Mouse (Mus musculus) limb, embryonic 14.5 days (tissue): Measurements from ENCODE around the gene Adgre1. TPM values are rescaled to one million over a fixed set of nuclear protein-coding genes. Genes with fewer than 3 reads are reported as not detected.

Experiments used
- ATAC-seq: fragments of 200-750 bp; cut with Nextera tagmentation; 2 replicates; pipeline ENCODE4 v1.8.0; 2017; ENCODE audit warnings: low read depth, moderate number of reproducible peaks, moderate TSS enrichment; ENCODE audit not compliant: low FRiP score
- DNase-seq: peaks from one replicate; pipeline ENCODE4 v3.0.0-alpha.2; 2015; ENCODE audit warnings: low spot score
- H3K27ac ChIP-seq: fragments of 300-500 bp; sonication (generic); replicated peaks from 2 replicates; pipeline ENCODE4 v1.5.1; 2014; ENCODE audit warnings: low read depth, mild to moderate bottlenecking, low read length, moderate library complexity, mixed read lengths
- H3K27me3 ChIP-seq: fragments of 300-500 bp; sonication (generic); 2 replicates; pipeline ENCODE4 v1.6.1; 2014; ENCODE audit warnings: low read length, mixed read lengths; ENCODE audit not compliant: control insufficient read depth, insufficient read depth
- H3K36me3 ChIP-seq: fragments of 300-500 bp; sonication (generic); 2 replicates; pipeline ENCODE4 v1.6.1; 2014; ENCODE audit warnings: mild to moderate bottlenecking, low read length, moderate library complexity, mixed read lengths; ENCODE audit not compliant: control insufficient read depth, insufficient read depth
- H3K4me1 ChIP-seq: fragments of 300-500 bp; sonication (generic); 2 replicates; pipeline ENCODE4 v1.6.1; 2014; ENCODE audit warnings: antibody characterized with exemption, low read length, mixed read lengths; ENCODE audit not compliant: control insufficient read depth, insufficient read depth
- H3K4me2 ChIP-seq: fragments of 300-500 bp; sonication (generic); replicated peaks from 2 replicates; pipeline ENCODE4 v1.6.1; 2014; ENCODE audit warnings: low read depth, mild to moderate bottlenecking, low read length, moderate library complexity; ENCODE audit not compliant: severe bottlenecking
- H3K4me3 ChIP-seq: fragments of 300-500 bp; sonication (generic); replicated peaks from 2 replicates; pipeline ENCODE4 v1.5.1; 2014; ENCODE audit warnings: low read length
- H3K9ac ChIP-seq: fragments of 300-500 bp; sonication (generic); 2 replicates; pipeline ENCODE4 v1.6.1; 2014; ENCODE audit warnings: mild to moderate bottlenecking, low read depth, low read length, moderate library complexity; ENCODE audit not compliant: severe bottlenecking
- H3K9me3 ChIP-seq: fragments of 300-500 bp; sonication (generic); 2 replicates; pipeline ENCODE4 v1.6.1; 2016; ENCODE audit warnings: low read length; ENCODE audit not compliant: control insufficient read depth
- POLR2A ChIP-seq: fragments of 200-500 bp; IDR thresholded peaks from 2 replicates; pipeline ENCODE4 v1.8.0; 2012; ENCODE audit warnings: inconsistent platforms, mild to moderate bottlenecking, moderate library complexity, borderline replicate concordance; ENCODE audit not compliant: insufficient read depth, insufficient read length; ENCODE audit errors: extremely low read depth
- WGBS: fragments of 180-500 bp; shearing (Covaris S2); extraction: QIAGEN DNeasy Blood & Tissue Kit; methylation state at CpG from one replicate; pipeline ENCODE4 v1.1.7; 2014; 5-methylcytosine and 5-hydroxymethylcytosine counted together
- polyA plus RNA-seq, 2 experiments: library from polyadenylated mRNA; depleted of rRNA in 1 of 2; stranded (reverse) in 1 of 2; unstranded in 1 of 2; fragments of >200 nt; fragmentation: Nextera tagmentation in 1 of 2; extraction: Ambion mirVana in 1 of 2; gene quantifications; 2 replicates each; pipeline versions ENCODE4 v1.2.1 to v1.2.3; 2012 to 2014

Adgre1 gene
- polyA plus RNA-seq (2012; rRNA removed) (7.5 and 7.8 TPM in 2 replicates), polyA plus RNA-seq (2014; fragmentation: Nextera tagmentation; extraction: Ambion mirVana) (10.1 and 10.8 TPM in 2 replicates)

GRCm38 (mm10) chr17:57358441-57358840, at the start of gene Adgre1:
Adgre1 (plus strand) TSS chr17:57358691.
- Histone ChIP-seq H3K27ac (no peak within 1 kb of the TSS), H3K4me3 (no peak within 1 kb of the TSS), H3K9ac (no peak within 1 kb of the TSS), H3K36me3 (no peaks in the 10 kb centered on the region), H3K4me1 (no peaks in the 10 kb centered on the region), H3K4me2 (no peak within 1 kb of the TSS), H3K27me3 (no peaks in the 10 kb centered on the region), H3K9me3 (no peaks in the 10 kb centered on the region)
- ATAC-seq (no peak), DNase-seq (no peak)
- WGBS: 37% methylated on average over 1 of the region's 1 CpGs
- no peak for TF ChIP-seq POLR2A

- Histone ChIP-seq H3K27ac (no peak overlapping the region), H3K4me3 (no peak overlapping the region), H3K9me3 (no peaks in the 10 kb centered on the region), H3K36me3 (no peaks in the 10 kb centered on the region), H3K4me2 (no peak overlapping the region), H3K9ac (no peak overlapping the region), H3K27me3 (no peaks in the 10 kb centered on the region), H3K4me1 (no peaks in the 10 kb centered on the region)
- TF ChIP-seq POLR2A: no peak
- 41% methylated on average over 13 of the region's 13 CpGs for WGBS
- ATAC-seq (no peak), DNase-seq (no peak)
Observed at GRCm38 (mm10) chr17:57311801-57312200, 46.7 kb upstream of the Adgre1 start.

GRCm38 (mm10) chr17:57327615-57328014, 30.9 kb upstream of the Adgre1 start:
- no peaks in the 10 kb centered on the region for H3K27me3 ChIP-seq
- no peak for TF ChIP-seq POLR2A
- H3K9me3 ChIP-seq: no peaks in the 10 kb centered on the region
- 52% methylated on average over 8 of the region's 8 CpGs for WGBS
- H3K4me3 ChIP-seq: no peak overlapping the region
- no peak overlapping the region for H3K9ac ChIP-seq
- ATAC-seq (no peak), DNase-seq (no peak)
- H3K4me1 ChIP-seq: no peaks in the 10 kb centered on the region
- H3K4me2 ChIP-seq: no peak overlapping the region
- no peak overlapping the region for H3K27ac ChIP-seq
- H3K36me3 ChIP-seq: no peaks in the 10 kb centered on the region

DNA sequence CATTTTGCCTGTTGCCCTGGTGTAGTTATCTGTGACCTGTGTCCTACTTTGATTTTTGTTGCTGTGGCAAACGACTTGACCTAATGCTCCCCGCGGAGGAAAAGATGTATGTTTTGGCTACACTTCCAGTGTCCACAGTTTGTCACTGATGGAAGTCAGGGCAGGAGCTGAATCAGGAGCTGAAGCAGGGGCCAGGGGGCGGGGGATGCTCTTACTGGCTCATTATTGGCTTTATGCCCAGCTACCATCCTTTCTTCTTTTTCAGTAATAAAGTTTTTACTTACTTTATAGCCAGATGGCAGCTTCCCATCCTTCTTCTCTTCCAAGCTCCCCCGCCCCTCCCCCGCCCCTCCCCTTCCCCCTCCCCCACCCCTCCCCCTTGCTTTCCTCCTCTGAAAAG, 29.5 kb upstream of the Adgre1 start:
- TF ChIP-seq POLR2A: no peak
- no peak overlapping the region for H3K9ac ChIP-seq
- no peaks in the 10 kb centered on the region for H3K27me3 ChIP-seq
- no peak overlapping the region for H3K4me3 ChIP-seq
- H3K4me1 ChIP-seq: no peaks in the 10 kb centered on the region
- no peaks in the 10 kb centered on the region for H3K9me3 ChIP-seq
- WGBS: 52% methylated on average over 6 of the region's 6 CpGs
- DNase-seq (no peak), ATAC-seq (no peak)
- H3K4me2 ChIP-seq: no peak overlapping the region
- no peaks in the 10 kb centered on the region for H3K36me3 ChIP-seq
- no peak overlapping the region for H3K27ac ChIP-seq

DNA sequence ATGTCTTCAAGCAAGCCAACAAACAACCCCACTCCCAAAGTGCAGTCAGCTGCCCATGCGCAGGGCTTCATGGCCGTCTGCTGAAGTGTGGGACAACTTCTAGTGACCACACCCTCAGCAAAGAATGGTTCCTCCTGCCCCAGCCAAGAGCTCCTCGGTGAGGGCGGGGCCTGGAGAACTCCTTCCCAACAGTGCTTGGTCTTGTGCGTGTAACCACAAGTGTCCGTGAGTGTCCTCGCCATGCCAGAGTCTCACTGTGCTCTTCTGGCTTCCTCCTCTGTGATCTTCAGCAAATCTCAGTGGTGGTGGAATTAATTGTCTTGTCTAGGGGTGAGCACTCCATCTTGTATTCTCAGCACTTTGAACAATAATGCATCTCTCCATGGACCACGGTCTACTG, 27.5 kb upstream of the Adgre1 start:
- Histone ChIP-seq H3K27me3 (no peaks in the 10 kb centered on the region), H3K9ac (no peak overlapping the region), H3K4me1 (no peaks in the 10 kb centered on the region), H3K27ac (no peak overlapping the region), H3K4me2 (no peak overlapping the region), H3K4me3 (no peak overlapping the region), H3K36me3 (no peaks in the 10 kb centered on the region), H3K9me3 (no peaks in the 10 kb centered on the region)
- no peak for ATAC-seq
- no peak for DNase-seq
- 89% methylated on average over 8 of the region's 8 CpGs for WGBS
- no peak for TF ChIP-seq POLR2A

DNA sequence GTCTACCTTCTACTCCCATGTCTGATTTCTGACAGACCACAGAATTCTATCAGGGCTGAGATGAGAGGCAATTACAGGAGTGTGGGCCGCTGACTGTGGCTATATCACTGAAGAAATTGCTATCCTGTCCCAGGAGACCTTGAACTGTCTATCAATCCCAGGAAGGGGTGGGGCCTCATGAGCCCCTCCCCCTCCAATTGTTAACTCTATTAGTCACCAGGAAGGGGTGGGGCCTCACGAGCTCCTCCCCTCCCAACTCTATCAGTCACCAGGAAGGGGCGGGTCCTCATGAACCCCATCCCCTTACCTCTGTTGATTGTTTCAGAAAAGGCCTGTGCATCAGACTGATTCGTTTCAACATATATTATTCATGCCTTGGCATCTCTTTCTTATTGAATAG, 26.2 kb upstream of the Adgre1 start:
- TF ChIP-seq POLR2A: no peak
- Histone ChIP-seq H3K4me1 (no peaks in the 10 kb centered on the region), H3K4me3 (no peak overlapping the region), H3K9ac (no peak overlapping the region), H3K36me3 (no peaks in the 10 kb centered on the region), H3K4me2 (no peak overlapping the region), H3K9me3 (no peaks in the 10 kb centered on the region), H3K27ac (no peak overlapping the region), H3K27me3 (no peaks in the 10 kb centered on the region)
- ATAC-seq (no peak; the same call in 1 of the 2 replicates), DNase-seq (no peak)
- WGBS: 74% methylated on average over 4 of the region's 4 CpGs
